Mouse (Mus musculus): Measurements from ENCODE around the gene Usp48. TPM values are rescaled to one million over a fixed set of nuclear protein-coding genes. Genes with fewer than 3 reads are reported as not detected.
A peak's percentile ranks its signal among the peaks of the same experiment; 100 is the strongest.

Gene Usp48
- polyA plus RNA-seq (2015; fragmentation: Nextera tagmentation; extraction: Ambion mirVana) = 29.7 and 38.5 TPM in 2 replicates

DNA sequence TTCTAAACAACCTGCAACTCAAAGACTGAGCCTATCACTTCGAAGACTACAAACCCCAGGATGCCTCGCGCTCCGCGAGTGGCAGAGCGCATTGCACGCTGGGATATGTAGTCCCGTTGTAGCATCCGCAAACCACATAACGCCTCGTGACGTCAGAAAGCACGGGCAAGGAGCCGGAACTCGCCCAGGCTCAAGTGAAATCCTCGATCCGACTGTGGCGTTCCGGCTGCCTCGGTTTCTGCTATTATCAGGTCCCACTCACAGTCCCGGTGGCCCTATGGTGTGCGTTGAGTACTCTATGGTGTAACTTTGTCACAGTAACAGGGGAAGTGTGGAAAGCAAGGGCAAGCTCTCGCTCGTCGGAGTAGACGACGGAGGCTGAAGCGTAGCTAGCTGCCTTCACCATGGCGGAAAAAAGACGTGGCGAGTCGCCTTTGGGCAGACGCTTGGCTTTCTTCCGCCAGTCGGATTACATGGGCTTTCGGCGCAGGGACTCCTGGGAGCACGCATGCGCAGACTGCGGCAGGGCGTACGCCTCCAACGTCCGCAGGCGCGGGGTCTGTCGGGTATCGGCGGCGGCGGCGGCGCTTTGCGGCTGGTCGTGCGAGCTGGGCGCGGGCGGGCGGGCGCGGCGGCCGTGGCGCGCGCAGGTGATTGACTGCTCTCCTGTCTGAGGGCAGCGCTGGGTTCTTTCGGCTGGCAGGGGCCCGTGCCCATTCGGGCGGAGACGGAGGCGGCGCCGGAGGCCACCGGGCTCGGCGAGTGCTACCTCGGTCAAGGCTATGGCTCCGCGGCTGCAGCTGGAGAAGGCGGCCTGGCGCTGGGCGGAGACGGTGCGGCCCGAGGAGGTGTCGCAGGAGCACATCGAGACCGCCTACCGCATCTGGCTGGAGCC lies at the start of gene Usp48:
TSS of gene Usp48 (plus strand) at position 155 of the 895 bp plus-strand sequence.
- Histone ChIP-seq H3K27ac (peak within 1 kb of the TSS; percentile 100), H3K4me2 (peak within 1 kb of the TSS; percentile 80), H3K27me3 (no peaks in the 10 kb centered on the region), H3K9me3 (replicated peaks) (no peaks in the 10 kb centered on the region), H3K36me3 (no peaks in the 10 kb centered on the region), H3K4me1 (replicated peaks) (peaks cover 23% of the 10 kb centered on the region), H3K9ac (peak within 1 kb of the TSS; percentile 96), H3K4me3 (peak within 1 kb of the TSS; percentile 99)
- under 1% methylated on average over 92 of the region's 92 CpGs for WGBS
- ATAC-seq (replicated peaks; ENCODE audit: insufficient number of reproducible peaks, insufficient read depth, low FRiP score, low read depth) = peak; percentile 94

DNA sequence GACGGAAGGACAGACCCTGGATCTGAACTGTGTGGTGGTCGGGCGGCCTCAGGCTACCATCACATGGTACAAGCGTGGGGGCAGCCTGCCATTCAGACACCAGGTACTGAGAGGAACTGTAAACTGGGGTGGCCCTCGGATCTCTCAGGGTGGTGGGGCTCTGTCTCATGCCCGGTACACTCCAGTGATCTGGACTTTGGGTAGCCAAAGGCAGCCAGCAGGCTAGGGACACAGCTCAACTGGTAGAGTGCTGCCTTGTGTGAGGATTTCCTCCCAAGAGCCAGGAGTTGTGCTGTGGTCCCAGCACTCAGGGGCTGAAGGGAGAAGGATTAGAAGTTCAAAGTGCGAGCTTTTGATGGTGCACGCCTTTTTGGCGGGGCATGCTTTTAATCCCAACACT lies 48.0 kb upstream of the Usp48 start:
- Histone ChIP-seq H3K4me1 (replicated peaks) (no peaks in the 10 kb centered on the region), H3K9me3 (replicated peaks) (no peaks in the 10 kb centered on the region), H3K27ac (no peak overlapping the region), H3K4me3 (no peak overlapping the region), H3K9ac (no peak overlapping the region), H3K36me3 (peaks cover 99% of the 10 kb centered on the region), H3K27me3 (no peaks in the 10 kb centered on the region), H3K4me2 (no peak overlapping the region)
- WGBS = 94% methylated on average over 9 of the region's 9 CpGs
- no peak for ATAC-seq (replicated peaks; ENCODE audit: insufficient number of reproducible peaks, insufficient read depth, low FRiP score, low read depth)

DNA sequence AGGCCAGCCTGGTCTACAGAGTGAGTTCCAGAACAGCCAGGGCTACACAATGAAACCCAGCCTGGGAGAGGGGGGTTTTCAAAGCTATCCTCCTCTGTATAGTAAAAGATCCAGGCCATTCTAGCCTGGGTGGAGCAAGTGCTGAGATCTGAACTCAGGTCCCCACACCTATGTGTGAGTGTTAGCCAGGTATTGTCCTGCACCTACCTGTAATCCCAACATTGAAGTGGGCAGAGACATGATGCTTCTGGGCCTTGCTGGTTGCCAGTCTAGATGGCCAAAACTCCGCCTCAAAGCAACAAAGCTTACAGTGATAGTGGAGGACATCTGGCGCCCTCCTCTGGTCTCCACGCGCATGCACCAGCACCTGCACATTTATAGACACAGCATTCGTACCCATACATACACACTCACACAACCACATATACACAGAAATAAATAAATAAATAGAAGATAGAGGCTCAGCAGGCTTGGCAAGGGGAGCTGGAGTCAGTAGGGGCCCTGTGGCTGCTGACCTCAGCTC lies 47.5 kb upstream of the Usp48 start:
- WGBS = 81% methylated on average over 5 of the region's 5 CpGs
- Histone ChIP-seq H3K4me3 (no peak overlapping the region), H3K27ac (no peak overlapping the region), H3K9ac (no peak overlapping the region), H3K4me2 (no peak overlapping the region), H3K36me3 (peaks cover 99% of the 10 kb centered on the region), H3K9me3 (replicated peaks) (no peaks in the 10 kb centered on the region), H3K4me1 (replicated peaks) (no peaks in the 10 kb centered on the region), H3K27me3 (no peaks in the 10 kb centered on the region)
- no peak for ATAC-seq (replicated peaks; ENCODE audit: insufficient number of reproducible peaks, insufficient read depth, low FRiP score, low read depth)

DNA sequence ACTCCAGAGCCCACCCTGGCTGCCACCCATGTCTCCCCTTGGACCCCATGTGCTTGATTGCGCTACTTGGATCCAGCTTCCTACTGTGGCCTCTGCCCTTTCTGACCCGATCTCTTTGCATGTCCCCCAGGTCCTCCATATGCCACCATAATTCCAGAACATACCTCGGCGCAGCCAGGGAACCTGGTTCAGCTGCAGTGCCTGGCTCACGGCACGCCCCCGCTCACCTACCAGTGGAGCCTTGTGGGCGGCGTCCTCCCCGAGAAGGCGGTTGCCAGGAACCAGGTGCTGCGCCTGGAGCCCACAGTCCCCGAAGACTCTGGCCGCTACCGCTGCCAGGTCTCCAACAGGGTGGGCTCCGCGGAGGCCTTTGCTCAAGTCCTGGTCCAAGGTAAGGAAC lies 40.1 kb upstream of the Usp48 start:
- WGBS = 94% methylated on average over 17 of the region's 17 CpGs
- ATAC-seq (replicated peaks; ENCODE audit: insufficient number of reproducible peaks, insufficient read depth, low FRiP score, low read depth) = no peak
- no peaks in the 10 kb centered on the region for H3K4me1 ChIP-seq (replicated peaks)
- H3K9ac ChIP-seq = no peak overlapping the region
- no peak overlapping the region for H3K4me2 ChIP-seq
- H3K27ac ChIP-seq = no peak overlapping the region
- peaks cover 95% of the 10 kb centered on the region for H3K36me3 ChIP-seq
- H3K9me3 ChIP-seq (replicated peaks) = no peaks in the 10 kb centered on the region
- no peaks in the 10 kb centered on the region for H3K27me3 ChIP-seq
- no peak overlapping the region for H3K4me3 ChIP-seq

DNA sequence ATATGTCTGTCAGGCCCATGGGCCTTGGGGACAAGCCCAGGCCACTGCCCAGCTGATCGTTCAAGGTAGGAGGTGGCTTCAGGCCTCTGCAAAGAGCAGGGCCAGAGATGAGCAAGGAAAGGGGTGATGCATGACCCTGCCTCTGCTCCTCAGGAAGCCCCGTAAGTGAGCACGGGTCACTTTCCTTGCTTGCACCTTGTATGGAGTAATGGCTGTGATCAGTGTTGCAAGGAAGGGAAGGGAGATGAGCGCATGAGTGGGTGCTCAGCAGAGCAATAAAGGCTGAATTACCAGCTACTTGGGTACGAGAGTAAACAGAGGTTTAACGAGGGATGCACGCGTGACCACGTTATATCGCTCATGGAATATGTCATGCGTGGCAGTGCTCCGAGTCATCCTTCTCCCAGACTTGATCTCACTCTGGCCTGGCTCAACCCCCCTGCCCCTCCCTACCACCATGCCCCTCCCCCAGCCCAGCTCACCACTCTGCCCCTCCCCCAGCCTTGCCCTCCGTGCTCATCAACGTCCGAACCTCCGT lies 36.8 kb upstream of the Usp48 start:
- H3K9ac ChIP-seq = no peak overlapping the region
- no peaks in the 10 kb centered on the region for H3K9me3 ChIP-seq (replicated peaks)
- H3K27ac ChIP-seq = no peak overlapping the region
- H3K4me1 ChIP-seq (replicated peaks) = no peaks in the 10 kb centered on the region
- no peak for ATAC-seq (replicated peaks; ENCODE audit: insufficient number of reproducible peaks, insufficient read depth, low FRiP score, low read depth)
- H3K36me3 ChIP-seq = peaks cover 87% of the 10 kb centered on the region
- H3K27me3 ChIP-seq = no peaks in the 10 kb centered on the region
- no peak overlapping the region for H3K4me3 ChIP-seq
- H3K4me2 ChIP-seq = no peak overlapping the region
- 89% methylated on average over 16 of the region's 16 CpGs for WGBS

DNA sequence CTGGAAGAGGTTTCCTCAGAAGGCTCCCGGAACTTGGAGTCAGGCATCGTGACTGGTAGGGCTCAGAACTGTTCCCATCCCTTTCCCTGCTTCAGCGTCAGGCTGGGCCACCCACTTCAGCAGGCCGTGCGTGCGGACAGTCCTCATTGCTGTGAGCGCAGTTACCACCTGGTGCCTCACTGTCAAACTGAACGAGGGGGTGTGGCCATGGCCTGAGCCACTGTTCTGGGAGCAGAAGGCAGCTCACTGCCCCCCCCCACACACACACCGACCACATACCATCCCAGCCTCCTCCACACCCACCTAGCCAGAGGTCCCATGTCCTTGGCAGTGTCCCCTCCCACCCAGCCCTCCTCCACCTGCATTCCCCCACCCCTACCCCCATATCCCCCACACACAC lies 23.7 kb upstream of the Usp48 start:
- Histone ChIP-seq H3K27ac (no peak overlapping the region), H3K27me3 (no peaks in the 10 kb centered on the region), H3K9me3 (replicated peaks) (no peaks in the 10 kb centered on the region), H3K4me2 (no peak overlapping the region), H3K9ac (no peak overlapping the region), H3K36me3 (peaks cover 62% of the 10 kb centered on the region), H3K4me1 (replicated peaks) (no peaks in the 10 kb centered on the region), H3K4me3 (no peak overlapping the region)
- WGBS = 64% methylated on average over 9 of the region's 9 CpGs
- ATAC-seq (replicated peaks; ENCODE audit: insufficient number of reproducible peaks, insufficient read depth, low FRiP score, low read depth) = no peak

DNA sequence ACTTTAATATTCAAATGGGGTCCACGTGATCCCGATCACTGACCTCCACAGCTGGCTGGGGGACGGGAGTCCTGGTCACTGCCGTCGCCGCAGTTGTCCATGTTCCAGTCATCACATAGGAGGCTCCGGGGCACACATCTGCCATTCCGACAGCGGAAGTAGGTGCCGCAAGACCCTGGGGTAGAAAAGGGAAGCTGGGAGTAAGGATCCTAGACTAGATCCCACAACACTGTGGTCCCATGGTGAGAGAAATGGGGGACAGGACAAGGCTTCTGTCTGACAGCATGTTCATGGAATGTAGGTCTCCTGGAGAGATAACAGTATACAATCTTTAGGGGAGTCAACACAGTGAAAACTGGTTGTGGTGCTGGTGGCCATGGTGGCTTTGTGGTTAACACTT lies 19.1 kb upstream of the Usp48 start, which contains the start of gene Ldlrad2:
TSS of gene Ldlrad2 (minus strand) at position 101 of the 400 bp plus-strand sequence.
- H3K4me2 ChIP-seq = no peak within 1 kb of the TSS
- WGBS = 80% methylated on average over 10 of the region's 10 CpGs
- no peak within 1 kb of the TSS for H3K27ac ChIP-seq
- ATAC-seq (replicated peaks; ENCODE audit: insufficient number of reproducible peaks, insufficient read depth, low FRiP score, low read depth) = no peak
- peaks cover 18% of the 10 kb centered on the region for H3K36me3 ChIP-seq
- H3K4me3 ChIP-seq = no peak within 1 kb of the TSS
- peaks cover 7% of the 10 kb centered on the region for H3K4me1 ChIP-seq (replicated peaks)
- peaks cover 17% of the 10 kb centered on the region for H3K27me3 ChIP-seq
- no peak within 1 kb of the TSS for H3K9ac ChIP-seq
- H3K9me3 ChIP-seq (replicated peaks) = no peaks in the 10 kb centered on the region

DNA sequence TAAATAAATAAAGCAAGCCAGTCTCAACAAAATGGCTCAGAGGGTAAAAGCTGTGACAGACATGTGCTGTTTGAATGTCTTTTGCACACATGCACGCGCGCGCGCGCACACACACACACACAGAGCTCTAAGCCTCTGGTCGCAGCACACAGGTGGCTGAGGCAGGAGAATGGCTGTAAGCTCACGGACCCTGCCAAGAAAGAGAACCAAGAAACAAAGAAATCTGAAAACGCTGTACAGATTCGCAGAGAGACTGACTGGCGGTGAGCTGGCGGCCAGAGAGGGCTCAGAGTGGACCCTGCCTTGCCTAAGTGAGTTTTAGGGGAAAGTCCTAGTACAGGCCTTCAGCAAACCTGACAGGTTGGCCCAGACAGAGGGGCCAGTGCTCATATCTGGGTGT lies 16.1 kb upstream of the Usp48 start:
- Histone ChIP-seq H3K4me1 (replicated peaks) (peaks cover 7% of the 10 kb centered on the region), H3K27ac (no peak overlapping the region), H3K27me3 (peaks cover 26% of the 10 kb centered on the region), H3K4me3 (no peak overlapping the region), H3K9ac (no peak overlapping the region), H3K9me3 (replicated peaks) (no peaks in the 10 kb centered on the region), H3K4me2 (no peak overlapping the region), H3K36me3 (no peaks in the 10 kb centered on the region)
- no peak for ATAC-seq (replicated peaks; ENCODE audit: insufficient number of reproducible peaks, insufficient read depth, low FRiP score, low read depth)
- WGBS = 95% methylated on average over 12 of the region's 12 CpGs

DNA sequence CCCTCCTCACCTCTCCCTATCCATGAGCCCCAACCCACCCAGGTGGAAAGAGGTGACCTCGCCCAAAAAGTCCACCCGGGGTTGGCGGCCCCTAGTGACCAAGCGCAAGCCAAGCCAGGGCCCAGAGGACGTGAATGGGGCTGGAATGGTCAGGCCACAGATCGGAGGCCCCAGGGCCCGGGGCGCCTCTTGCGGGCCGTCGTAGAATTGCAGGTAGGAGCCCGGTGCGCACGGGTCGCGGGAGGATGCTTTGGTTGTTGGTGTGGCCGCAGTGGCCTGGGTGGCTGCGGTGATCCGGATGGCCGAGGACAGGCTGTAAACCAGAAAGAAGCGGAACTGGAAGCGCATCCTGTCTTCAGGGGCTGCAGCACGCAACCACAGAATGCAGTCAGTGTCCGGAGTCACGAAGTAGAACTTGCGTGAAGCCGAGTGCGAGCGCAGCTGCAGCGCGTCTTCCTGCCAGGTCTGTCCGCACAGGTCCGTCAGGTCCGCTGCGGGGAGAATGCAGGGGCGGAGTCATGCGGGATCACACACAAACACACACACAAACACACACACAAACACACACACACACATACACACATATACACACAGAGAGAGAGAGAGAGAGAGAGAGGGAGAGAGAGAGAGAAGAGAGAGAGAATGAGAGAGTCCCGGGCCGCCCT lies 15.2 kb upstream of the Usp48 start:
- ATAC-seq (replicated peaks; ENCODE audit: insufficient number of reproducible peaks, insufficient read depth, low FRiP score, low read depth) = peak; percentile 48
- Histone ChIP-seq H3K9ac (0 out of 2 replicates have a peak overlapping the region, but pooled peaks have one; percentile 33), H3K27me3 (peaks cover 26% of the 10 kb centered on the region), H3K4me1 (replicated peaks) (peaks cover 7% of the 10 kb centered on the region), H3K36me3 (no peaks in the 10 kb centered on the region), H3K4me3 (peak overlapping the region; percentile 40), H3K9me3 (replicated peaks) (no peaks in the 10 kb centered on the region), H3K27ac (no peak overlapping the region), H3K4me2 (peak overlapping the region; percentile 73)
- WGBS = 4% methylated on average over 39 of the region's 39 CpGs

DNA sequence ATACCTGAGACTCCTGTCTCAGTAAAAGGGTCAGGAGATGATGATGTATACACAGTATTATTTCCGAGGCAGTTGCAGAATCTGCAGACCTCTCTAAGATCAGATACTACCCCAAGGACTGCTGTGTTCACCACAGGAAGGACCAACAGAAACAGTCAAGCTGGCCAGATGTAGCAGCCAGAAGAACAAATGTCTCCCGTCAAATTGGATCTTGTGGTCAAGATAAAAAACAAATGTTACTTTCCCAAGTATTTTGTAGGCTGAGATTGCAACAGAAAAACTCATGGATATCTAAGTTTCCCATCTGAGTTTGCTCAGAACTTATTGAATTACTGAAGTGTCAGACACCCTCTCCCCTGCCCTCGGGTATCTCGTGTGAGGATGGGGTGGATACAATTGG lies 13.8 kb upstream of the Usp48 start:
- Histone ChIP-seq H3K4me3 (no peak overlapping the region), H3K36me3 (no peaks in the 10 kb centered on the region), H3K9ac (no peak overlapping the region), H3K4me2 (no peak overlapping the region), H3K27ac (no peak overlapping the region), H3K9me3 (replicated peaks) (no peaks in the 10 kb centered on the region), H3K4me1 (replicated peaks) (peaks cover 7% of the 10 kb centered on the region), H3K27me3 (peaks cover 26% of the 10 kb centered on the region)
- WGBS = 38% methylated on average over 4 of the region's 4 CpGs
- ATAC-seq (replicated peaks; ENCODE audit: insufficient number of reproducible peaks, insufficient read depth, low FRiP score, low read depth) = no peak

DNA sequence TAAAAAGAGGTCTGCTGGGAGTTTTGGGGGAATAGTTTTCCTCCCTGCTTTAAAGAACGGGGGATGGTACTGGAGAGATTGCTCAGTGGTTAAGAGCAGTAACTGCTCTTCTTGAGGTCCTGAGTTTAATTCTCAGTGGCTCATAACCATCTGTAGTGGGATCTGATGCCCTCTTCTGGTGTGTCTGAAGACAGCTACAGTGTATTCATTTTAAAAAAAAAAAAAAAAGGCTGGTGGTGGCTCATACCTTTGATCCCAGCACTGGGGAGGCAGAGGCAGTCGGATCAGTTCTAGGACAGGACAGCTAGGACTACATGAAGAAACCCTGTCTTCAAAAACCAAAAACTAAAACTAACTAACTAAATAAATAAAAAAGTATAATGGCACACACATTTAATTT lies 13.3 kb upstream of the Usp48 start:
- peaks cover 26% of the 10 kb centered on the region for H3K27me3 ChIP-seq
- H3K27ac ChIP-seq = no peak overlapping the region
- H3K4me1 ChIP-seq (replicated peaks) = peaks cover 7% of the 10 kb centered on the region
- WGBS = 65% methylated on average over 2 of the region's 2 CpGs
- no peak overlapping the region for H3K4me3 ChIP-seq
- no peaks in the 10 kb centered on the region for H3K36me3 ChIP-seq
- no peaks in the 10 kb centered on the region for H3K9me3 ChIP-seq (replicated peaks)
- H3K4me2 ChIP-seq = no peak overlapping the region
- ATAC-seq (replicated peaks; ENCODE audit: insufficient number of reproducible peaks, insufficient read depth, low FRiP score, low read depth) = no peak
- H3K9ac ChIP-seq = no peak overlapping the region

All from heart, embryonic 15.5 days (tissue).